Mouse (Mus musculus): ENCODE data around the gene Uhrf1bp1.

The Uhrf1bp1 gene

DNA sequence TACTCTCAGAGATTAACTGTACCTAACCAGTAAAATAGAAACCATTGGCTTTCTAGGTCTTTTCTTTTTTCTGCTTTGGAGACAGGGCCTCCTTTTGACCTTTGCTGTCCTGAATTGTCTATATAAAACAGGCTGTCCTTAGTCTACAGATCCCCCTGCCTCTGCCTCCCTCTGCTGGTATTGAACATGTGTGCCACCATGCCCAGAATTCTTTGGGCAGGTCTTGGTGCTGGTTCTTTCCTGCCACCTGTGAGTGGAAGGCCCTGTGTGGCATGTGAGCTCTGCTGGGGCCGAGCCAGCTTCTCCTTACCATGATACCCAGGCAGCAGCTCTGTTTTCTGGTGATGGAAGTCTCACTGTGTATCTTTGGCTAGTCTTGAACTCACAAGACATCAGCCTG, 7.9 kb upstream of the Uhrf1bp1 start:
- DNase-seq, result no peak

DNA sequence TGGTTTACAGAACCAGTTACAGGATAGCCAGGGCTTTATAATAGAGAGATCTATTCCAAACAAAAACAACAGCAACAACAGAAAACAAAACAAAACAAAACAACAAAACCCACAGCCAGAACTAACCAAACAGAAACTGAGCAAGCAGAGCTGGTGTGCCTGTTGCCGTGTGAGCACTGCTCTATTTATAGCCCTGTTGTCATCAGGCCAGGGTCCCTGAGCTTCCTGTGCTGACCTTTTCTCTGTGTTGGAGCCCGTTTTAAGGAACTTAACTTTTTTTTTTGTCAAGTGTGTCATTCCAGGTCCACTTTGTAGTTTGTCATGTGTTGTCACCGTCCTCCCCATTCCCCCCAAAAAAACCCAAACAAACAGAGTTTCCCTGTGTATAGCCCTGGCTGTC, 5.2 kb upstream of the Uhrf1bp1 start:
- no peak for DNase-seq

DNA sequence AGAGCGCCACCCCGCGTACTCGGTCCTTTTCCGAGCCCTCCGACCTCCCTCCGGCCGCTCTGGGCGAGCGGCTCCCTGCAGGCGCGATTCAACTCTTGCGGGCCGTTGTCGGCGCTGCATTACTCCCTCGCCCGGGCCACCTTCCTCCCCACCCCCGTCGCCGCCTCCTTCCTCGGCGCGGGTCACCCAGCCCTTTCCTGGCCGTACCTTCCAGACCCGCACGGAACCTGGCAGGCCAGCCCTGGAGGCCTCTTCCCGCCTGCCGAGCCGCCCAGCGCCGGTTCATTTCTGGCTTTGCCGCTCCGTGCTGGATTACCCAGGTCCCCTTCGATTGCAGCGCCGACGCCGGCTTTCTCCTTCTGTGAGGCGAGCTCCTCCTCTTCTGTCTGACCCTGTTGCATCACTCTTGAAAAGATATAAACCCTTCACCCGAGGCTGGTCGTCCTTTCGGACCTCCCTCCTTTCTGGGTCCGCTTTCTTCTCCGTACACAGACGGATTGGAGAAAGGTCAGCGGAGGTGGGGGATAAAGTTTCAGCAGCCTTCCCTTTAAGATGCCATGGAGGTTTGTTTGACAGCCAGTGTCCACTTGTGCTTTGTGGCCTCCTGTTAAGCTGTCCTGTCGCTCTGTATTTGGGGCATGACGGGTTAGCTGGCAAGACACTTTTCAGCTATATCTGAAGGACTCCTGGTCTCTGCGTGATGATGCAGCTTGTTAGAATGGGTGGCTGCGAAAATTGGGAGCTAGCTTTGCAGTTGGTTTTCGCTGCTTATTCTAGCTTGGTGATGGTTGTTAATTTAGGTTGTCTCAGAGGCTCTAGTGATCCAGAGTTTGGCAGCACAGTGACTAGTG, 782 bp downstream of the Uhrf1bp1 start:
- DNase-seq, result peak; percentile 79

DNA sequence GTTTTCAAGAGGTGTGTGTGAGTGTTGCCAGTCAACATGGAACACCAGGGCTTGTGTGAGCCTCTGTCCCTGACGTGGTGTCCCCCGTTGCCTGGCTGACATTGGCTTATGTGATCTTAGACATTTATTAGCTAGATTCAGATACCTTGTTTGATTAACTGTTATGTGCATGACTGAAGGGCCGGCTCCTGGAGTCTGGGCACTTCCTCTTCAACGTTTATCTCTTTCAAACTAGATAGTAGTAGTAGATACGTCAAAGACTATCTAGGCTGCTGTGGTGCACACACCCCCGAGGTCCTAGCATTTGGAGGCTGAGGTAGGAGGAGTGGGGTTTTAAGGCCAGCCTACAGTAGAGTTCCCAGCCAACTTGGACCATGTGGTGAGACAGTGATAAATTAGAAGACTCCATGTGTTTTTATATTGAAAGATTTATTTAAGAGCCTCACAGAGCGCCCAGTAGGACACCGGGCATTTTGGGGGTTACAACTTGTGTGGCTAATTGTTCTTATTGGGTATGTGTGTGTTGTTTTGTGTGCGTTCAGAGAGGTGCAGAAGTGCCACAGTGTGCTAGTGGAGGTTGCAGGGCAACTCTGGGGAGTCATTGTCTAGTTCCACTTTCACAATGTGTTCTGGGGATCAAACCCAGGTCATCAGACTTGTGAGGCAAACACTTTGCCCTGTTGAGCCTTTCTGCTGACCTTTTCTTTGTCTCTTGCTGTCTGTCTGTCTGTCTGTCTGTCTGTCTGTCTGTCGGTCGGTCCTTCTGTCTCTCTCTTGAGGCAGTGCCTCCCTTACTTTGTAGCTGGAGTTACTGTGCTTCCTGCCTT, 1.6 kb downstream of the Uhrf1bp1 start:
- DNase-seq, result no peak

DNA sequence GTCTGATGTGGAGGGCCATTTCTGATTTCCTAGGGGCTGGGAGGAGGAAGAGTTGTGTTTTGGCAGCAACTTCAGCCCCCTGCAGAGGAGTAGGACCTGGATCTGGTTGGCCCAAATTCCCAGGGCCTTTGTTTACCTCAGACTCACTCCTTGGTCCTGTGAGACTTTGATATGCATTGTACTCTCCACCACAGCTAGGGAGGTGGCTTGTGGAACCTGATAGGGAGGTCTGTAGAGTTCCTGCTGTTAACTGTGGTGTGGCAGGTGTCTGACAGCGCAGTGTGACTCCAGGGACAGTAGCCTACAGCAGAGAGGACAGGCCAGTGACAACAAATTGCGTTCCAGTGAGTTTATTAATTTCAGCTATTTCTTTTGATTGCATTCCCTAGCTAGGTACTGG, 2.9 kb downstream of the Uhrf1bp1 start:
- DNase-seq, result no peak

DNA sequence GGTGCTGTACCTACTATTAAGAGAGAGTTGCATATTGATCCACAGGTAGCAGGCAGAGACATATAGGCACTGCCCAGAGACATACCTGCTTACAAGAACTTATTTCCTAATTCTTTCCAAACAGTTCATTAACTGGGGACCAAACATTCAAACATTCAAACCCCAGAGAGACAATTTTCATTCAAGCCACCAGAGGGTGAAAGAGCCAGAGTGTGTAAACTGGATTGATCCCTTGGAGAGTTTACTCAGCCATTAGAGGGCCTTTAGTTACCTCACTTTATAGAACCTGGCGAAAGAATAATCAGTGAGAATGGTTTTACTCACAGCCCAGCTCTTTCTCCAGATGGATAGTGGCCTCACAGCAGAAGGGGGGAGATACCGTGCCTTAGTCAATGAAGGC, 9.2 kb downstream of the Uhrf1bp1 start:
- DNase-seq, result no peak

DNA sequence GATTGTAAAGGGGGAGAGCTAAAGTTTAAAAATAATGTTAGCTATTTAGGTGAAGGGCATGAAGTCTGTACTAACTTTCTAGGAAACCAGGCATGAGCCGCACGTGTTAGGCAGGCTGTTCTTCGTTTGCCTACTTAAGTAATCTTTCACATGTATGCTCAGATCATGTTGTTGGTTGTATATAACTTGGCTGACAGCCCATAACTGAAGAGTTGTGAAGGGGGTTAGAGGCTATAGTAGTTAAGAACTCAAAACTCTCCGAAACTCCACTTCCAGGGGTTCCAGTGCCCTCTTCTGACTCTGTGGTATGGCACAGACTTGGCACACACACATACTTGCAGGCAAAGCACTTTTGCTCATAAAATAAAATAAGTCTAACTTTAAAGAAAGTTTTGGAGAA, 10.5 kb downstream of the Uhrf1bp1 start:
- no peak for DNase-seq

DNA sequence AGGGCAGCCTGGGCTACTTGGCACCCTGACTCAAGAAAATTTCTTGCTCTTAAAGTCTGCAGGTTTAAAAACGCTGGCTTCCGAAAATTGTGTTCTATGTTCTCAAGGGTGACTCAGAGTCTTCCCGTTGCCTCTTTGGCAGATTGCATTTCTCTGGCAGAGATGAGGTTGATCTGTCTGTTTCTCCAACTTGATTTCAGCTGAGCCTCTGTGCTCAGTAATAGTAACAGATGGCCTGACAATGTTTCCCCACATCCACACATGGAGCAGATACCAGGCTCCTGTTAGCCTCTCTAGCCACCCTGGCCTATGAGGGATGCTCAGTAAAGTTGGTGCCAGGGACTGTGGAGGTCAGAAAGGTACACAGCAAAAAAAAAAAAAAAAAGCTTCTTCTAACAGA, 15.6 kb downstream of the Uhrf1bp1 start:
- DNase-seq, result no peak

DNA sequence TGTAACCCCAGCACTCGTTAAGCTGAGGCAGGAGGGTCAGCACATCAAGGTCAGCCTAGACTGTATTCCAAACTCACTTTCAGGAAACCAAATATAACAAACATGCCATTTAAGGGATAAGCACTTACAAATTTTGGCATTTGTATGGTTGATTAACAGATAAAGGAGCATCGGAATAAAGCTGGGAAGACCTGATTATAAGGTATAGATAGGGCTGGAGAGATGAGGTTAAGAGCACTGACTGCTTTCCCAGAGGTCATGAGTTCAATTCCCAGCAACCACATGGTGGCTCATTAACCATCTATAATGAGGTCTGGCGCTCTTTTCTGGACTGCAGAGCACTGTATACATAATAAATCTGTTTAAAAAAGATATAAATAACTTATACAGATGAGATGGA, 17.3 kb downstream of the Uhrf1bp1 start:
- DNase-seq, result no peak

DNA sequence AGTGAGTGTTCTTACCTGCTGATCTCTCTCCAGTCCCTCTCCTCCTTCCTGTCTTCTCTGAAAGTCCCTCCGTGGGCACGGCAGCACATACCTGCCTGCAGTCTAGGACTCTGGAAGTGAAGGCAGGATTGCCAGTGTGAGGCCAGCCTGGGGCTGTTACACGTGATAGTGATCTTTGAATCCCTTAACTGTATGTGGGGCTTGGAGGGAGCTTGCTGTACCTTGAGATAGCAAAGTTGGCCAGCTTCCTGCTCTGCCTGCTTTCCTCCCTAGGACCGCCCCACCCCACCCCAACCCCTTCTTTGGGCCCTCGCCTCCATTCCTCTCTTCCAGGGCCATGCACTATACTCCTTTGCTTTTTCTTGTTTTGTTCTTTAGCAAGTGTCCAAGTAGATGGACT, 18.3 kb downstream of the Uhrf1bp1 start:
- DNase-seq, result no peak

DNA sequence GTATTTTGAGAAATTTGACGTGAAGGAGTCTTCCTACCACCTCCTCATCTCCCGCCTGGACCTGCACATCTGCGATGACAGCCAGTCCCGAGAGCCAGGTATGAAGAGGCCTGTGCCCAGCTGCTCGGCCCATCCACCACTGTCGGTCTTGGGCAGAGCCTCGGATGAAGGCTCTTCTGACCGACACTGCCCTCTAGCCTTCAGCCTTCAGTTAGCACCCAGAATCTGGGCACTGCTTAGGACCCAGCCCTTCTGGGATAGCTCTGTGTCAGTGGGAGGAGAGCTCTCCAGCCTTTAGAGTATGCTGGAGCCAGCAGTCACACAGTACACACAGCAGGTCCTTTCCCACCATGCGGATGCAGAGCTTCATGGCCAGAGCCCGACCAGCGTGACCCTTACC, 25.3 kb downstream of the Uhrf1bp1 start:
- peak; percentile 33 for DNase-seq

DNA sequence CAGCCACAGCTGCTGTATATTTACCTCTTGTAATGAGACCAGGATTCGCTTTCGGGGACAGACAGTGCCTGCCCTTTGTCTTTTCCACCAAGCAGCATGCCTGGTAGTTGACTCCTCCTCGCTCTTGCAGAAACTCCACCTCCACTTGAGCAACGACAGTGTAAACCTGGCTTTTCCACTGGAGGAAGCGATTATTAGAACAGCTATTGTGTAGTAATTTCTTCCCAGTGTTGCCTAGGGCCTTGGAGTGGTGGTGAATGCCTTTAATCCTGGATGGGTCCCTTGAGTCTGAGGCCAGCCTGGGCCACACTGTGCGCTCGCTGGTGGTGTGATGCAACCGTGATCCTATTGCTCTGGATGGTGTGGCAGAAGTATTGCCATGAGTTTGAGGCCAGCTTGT, 26.9 kb downstream of the Uhrf1bp1 start:
- no peak for DNase-seq

DNA sequence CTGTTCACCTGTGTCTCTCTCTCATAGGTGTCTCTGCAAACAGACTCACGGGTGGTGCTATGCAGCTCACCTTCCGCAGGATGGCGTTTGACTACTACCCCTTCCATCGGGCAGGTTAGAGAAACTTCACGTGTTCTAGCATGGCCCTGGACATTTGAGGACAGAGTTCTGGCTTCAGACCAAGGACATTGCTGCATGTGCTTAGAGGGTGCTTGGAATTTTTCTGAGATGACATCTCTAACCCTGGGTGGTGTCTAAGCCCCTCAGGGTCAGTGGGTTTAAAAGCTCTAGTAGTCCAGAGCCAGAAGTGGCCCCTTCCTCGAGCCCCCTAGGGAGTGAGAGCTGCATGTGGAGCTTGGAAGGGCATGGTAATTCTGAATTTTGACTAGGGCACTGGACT, 27.8 kb downstream of the Uhrf1bp1 start:
- DNase-seq, result no peak

DNA sequence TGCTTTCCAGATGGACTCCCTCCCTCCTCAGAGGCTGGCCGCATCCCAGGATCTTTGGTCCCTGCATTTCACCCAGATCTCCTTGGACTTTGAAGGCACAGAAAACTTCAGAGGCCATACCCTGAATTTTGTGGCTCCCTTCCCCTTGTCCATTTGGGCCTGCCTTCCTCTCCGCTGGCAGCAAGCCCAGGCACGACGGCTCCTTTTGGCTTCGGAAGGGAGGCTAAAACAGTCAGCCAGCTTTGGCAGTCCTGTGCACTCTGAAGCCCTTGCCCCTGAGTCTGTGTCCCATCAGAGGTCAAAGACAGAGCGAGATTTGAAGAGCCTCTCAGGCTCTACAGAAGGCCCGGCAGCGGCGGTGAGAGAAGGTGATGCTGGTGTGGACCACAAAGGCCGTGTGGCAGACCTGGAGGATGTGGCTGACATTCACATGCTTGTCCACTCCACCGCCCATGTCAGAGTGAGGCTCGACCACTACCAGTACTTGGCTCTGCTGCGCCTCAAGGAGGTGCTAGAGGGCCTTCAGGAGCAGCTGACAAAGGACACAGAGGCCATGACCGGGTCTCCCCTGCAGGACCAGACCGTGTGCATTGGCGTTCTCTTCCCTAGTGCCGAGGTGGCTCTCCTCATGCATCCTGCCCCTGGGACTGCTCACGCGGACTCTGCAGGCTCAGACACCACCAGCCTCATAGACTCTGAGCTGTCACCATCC, 30.4 kb downstream of the Uhrf1bp1 start:
- DNase-seq, result no peak

DNA sequence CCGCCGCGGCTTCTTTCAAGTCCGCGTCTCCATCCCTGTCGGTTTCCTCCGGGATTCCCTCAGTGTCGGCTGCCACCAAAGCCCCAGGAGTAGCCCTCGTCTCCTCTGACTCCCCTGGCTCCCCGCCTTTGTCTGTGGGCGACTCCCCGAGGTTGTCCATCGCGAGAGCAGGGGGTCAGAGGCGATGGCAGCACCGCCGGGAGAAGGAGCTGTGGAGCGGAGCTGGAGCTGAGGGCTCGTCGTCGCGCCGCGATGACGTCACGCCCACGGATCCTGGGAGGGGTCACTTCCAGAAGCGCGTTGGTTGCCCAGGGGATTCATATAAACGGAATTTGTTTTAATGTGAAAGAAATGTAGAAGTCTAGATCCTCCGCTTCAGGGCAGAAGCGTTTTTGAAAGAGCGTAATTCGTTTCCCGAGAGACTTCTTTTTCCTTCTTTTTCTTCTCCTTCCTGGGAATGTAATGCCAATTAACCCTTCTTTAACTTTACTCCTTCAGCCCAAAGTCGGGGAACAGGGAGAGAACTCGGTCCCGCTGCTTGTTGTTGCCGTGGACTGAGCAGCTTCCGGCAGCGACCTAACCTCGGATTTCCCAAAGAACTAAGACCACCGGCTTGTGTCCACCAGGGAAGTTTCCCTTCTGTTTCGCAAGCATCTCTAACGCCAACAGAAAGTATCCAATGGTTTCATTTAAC, 51.4 kb downstream of the Uhrf1bp1 start:
- peak; percentile 96 for DNase-seq

DNA sequence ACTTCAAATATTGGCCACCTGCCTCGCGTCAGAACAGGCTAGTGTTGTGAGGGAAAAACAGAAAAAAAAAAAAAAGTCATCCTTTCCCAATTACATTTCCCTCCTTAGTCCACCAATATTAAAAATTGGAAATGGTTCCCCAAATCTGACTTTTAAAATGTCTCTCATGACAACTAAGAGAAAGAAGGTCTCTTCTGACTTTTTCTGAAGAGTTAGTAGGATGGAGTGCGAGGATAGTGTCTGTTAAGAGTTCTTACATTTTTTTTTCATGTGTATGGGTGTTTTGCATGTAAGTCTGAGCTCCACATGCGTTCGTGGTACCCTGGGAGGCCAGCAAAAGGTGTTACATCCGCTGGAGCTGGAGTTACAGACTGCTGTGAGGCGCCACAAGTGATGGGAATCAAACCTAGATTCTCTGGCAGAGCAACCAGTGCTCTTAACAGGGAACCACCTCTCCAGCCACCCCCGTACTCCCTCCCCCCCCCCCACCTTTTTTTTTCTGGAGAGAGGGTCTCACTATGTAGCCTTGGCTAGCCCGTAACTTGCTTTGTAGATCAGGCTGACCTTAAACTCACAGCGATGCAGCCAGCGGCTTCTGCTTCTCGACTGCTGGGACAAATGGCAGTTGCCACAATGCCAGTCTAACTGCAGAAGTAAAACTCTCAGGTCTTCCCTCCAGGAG, 52.1 kb downstream of the Uhrf1bp1 start:
- no peak for DNase-seq

DNA sequence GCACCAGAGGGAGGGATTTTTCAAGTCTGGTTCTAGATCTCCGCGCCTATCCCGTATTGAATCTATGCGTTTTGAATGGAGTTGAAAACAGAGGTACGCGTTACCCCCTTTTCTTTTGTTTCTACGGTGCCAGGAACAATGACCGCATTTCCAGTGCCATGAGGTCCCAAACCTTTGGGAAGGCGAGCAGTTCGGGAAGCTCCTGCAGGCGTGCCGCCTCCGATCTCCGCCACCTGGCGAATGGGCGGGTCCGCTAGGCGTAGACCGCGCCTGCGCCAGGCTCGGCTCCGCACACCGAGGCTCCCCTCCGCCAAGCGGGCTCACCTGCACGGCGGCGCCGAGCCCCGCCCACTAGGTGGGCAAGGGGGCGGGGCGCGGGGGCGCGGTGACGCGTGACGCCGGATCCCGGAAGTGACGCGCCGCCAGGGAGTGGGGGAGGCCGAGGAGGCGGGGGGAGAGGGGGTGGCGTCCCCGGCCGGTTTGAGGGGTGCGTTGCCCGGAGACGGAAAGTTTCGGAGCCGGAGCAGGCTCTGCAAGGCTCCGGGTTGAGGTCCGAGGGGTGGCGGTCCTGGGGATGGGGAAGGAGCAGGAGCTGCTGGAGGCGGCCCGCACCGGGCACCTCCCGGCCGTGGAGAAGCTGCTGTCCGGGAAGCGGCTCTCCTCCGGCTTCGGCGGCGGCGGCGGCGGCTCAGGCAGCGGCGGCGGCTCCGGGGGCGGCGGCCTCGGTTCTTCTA, 52.8 kb downstream of the Uhrf1bp1 start, which contains the start of gene Anks1:
Anks1 (plus strand) TSS at position 419 of the 734 bp plus-strand sequence.
- DNase-seq, result peak; percentile 94

DNA sequence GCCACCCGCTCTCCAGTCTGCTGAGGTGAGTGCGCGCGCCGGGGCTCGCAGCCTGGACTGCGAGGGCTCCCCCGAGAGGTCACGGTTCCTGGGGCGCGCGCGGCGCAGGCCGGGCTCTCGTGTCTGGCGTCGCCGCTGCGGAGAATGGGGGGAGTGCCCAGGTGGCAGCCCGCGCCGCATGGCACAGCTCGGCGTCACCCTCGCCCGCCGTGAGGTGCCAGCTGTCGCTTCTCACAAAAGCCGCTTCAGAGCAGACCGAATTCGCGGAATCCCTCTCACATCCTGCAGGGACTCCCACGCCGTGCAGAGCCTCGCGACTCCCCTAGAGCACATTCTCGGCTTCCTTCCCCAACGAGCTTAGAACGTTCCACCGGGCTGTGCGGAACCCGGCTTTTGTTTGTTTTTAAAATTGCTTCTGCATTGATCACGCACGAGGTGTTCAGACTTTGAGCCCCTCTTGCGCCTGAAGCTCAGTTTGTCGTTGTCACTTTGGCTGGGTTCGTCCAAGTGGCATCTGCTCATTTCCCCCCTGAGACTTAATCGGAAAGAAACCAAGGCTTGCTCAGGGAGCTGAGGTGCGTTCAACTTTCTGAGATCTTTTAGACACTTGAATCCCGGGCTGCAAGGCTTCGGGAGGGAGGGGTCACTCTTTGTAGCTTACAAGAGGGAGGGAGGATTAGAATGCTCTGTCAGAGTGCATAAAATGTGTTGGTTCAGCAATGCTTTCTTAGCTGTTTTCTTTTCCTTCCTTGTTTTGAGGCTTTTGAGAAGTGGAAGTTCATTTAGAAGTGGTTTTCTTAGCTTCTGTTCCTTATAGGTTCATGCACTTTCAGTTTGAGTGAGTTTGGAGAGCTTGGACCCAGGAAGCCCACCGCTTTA, 53.6 kb downstream of the Uhrf1bp1 start, which contains the start of gene Taf11:
Taf11 (minus strand) TSS at position 223 of the 879 bp plus-strand sequence.
- peak; percentile 29 for DNase-seq

DNA sequence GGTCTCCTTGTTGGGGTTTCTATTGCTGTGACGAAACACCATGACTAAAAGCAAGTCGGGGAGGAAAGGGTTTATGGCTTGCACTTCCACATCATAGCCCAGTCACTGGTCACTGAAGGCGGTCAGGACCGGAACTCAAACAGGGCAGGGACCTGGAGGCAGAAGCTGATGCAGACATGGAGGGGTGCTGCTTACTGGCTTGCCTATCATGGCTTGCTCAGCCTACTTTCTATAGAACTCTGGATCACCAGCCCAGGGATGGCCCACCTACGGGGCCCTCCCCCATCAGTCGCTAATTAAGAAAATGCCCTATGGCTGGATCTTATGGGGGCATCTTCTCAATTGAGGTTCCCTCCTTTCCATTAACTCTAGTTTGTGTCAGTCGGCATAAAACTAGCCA, 55.1 kb downstream of the Uhrf1bp1 start:
- no peak for DNase-seq

DNA sequence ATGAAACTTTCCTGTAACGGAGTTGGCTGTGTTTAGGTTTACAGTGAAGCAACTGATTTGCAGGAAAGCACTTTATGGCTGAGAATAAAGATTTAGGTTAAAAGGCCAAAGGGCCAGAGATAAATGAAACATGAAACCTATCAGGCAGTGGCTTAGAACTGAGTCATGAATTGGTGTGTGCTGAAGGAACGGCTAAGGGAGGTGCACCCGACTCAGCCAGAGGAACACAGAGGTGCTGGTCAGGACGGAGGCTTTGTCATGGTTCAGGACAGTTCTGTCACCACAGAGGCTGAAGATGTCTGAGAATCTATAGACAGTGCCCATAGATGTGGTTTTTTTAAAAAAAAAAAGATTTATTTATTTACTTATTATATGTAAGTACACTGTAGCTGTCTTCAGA, 58.5 kb downstream of the Uhrf1bp1 start:
- DNase-seq, result no peak
